Mouse (Mus musculus) hindbrain, postnatal 0 days (tissue): Measurements from ENCODE around the gene A930004D18Rik. TPM values are rescaled to one million over a fixed set of nuclear protein-coding genes. Genes with fewer than 3 reads are reported as not detected.
"Not testable (repeated sequence)": the region's sequence is repeated elsewhere in the genome, so short reads cannot be mapped to it uniquely, and the experiment has no call there.

ENCODE experiments used
- ATAC-seq: fragments of 200-750 bp; cut with Nextera tagmentation; 2 replicates; pipeline ENCODE4 v1.8.0; 2017; ENCODE audit warnings: mild to moderate bottlenecking, moderate TSS enrichment, moderate library complexity
- DNase-seq: peaks from one replicate; pipeline ENCODE4 v3.0.0-alpha.2; 2015; ENCODE audit warnings: low spot score
- H3K27ac ChIP-seq: fragments of 300-500 bp; sonication (generic); 2 replicates; pipeline ENCODE4 v1.5.1; 2014; ENCODE audit warnings: mild to moderate bottlenecking
- H3K27me3 ChIP-seq: fragments of 300-500 bp; sonication (generic); 2 replicates; pipeline ENCODE4 v1.6.1; 2014; ENCODE audit warnings: low read length, mixed read lengths; ENCODE audit not compliant: insufficient read depth
- H3K36me3 ChIP-seq: fragments of 300-500 bp; sonication (generic); 2 replicates; pipeline ENCODE4 v1.6.1; 2014; ENCODE audit warnings: low read length, mixed read lengths; ENCODE audit not compliant: insufficient read depth
- H3K4me1 ChIP-seq: fragments of 300-500 bp; sonication (generic); 2 replicates; pipeline ENCODE4 v1.6.1; 2014; ENCODE audit warnings: antibody characterized with exemption, low read length, mixed read lengths; ENCODE audit not compliant: insufficient read depth
- H3K4me2 ChIP-seq: fragments of 300-500 bp; sonication (generic); 2 replicates; pipeline ENCODE4 v1.6.1; 2014; ENCODE audit warnings: low read depth, mild to moderate bottlenecking, low read length, moderate library complexity, mixed read lengths
- H3K4me3 ChIP-seq: fragments of 300-500 bp; sonication (generic); 2 replicates; pipeline ENCODE4 v1.5.1; 2014; ENCODE audit warnings: low read length
- H3K9ac ChIP-seq: fragments of 300-500 bp; sonication (generic); replicated peaks from 2 replicates; pipeline ENCODE4 v1.6.1; 2014; ENCODE audit warnings: mild to moderate bottlenecking, low read length, moderate library complexity, mixed read lengths
- H3K9me3 ChIP-seq: fragments of 300-500 bp; sonication (generic); 2 replicates; pipeline ENCODE4 v1.6.1; 2016; ENCODE audit warnings: low read length, mixed read lengths
- CTCF ChIP-seq: IDR thresholded peaks from 2 replicates; pipeline ENCODE4 v1.5.1; 2016; ENCODE audit warnings: antibody characterized with exemption, control low read depth, low read depth
- WGBS: fragments of 180-500 bp; shearing (Covaris S2); extraction: QIAGEN DNeasy Blood & Tissue Kit; methylation state at CpG from one replicate; pipeline ENCODE4 v1.1.7; 2014; 5-methylcytosine and 5-hydroxymethylcytosine counted together
- microRNA-seq, 2 experiments: library from miRNA; unstranded; fragments of <30 nt; microRNA quantifications; one replicate each; pipeline ENCODE4; 2016
- polyA plus RNA-seq: library from polyadenylated mRNA; unstranded; fragments of >200 nt; fragmentation: Nextera tagmentation; extraction: Ambion mirVana; gene quantifications from 2 replicates; pipeline ENCODE4 v1.2.1, GENCODE M21; 2015
- total RNA-seq: library from RNA; depleted of rRNA; stranded (reverse); fragments of >200 nt; gene quantifications from 2 replicates; pipeline ENCODE4 v1.2.3, GENCODE M21; 2014; rRNA removed

Gene A930004D18Rik
- total and polyA plus RNA-seq, 2 experiments from 2014 or later = 3.7 to 9.9 TPM

DNA sequence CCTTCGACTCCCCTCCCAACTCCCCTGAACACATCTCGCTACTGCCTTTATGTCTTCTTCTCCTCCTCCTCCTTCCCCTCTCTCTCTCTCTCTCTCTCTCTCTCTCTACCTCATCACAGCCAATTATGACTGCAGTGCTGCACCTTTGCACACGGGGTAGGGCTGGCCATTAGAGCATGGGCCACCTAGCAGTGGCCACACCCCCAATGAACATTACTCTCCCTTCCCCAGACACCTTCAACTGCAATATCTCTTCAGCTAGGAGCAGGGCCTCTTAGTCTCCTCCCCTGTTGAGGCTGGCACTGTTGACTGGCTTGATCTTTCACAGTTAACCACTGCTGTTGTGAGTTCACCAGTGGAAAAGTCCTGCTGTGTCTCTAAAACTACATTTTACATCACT lies 50.8 kb downstream of the A930004D18Rik start:
- H3K9ac ChIP-seq = no peak overlapping the region
- H3K4me1 ChIP-seq = no peaks in the 10 kb centered on the region
- no peaks in the 10 kb centered on the region for H3K27me3 ChIP-seq
- no peak overlapping the region for H3K4me3 ChIP-seq
- H3K27ac ChIP-seq = no peak overlapping the region
- H3K4me2 ChIP-seq = no peak overlapping the region
- no peaks in the 10 kb centered on the region for H3K9me3 ChIP-seq
- 90% methylated on average over 3 of the region's 3 CpGs for WGBS
- TF ChIP-seq CTCF = no peak
- ATAC-seq (no peak), DNase-seq (no peak)
- no peaks in the 10 kb centered on the region for H3K36me3 ChIP-seq

DNA sequence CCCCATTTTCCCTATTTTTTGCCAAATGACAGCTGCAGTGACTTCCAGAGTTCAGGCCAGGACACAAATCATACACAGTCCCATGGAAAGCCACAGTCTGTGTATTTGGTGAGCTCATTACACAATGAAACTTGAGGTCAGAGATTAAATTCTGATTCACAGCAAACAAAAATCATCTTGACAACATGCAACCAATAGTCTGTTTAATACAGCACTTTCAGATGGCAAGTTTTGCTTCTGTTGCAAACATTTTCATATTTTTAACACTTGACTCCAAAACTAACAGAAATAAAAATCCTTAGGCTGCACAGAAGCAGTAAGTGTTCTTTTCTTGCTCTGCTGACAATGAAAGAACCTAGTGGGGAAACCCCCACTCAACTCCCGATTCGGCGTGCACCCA lies 52.8 kb downstream of the A930004D18Rik start:
- ATAC-seq (no peak), DNase-seq (no peak)
- no peaks in the 10 kb centered on the region for H3K4me1 ChIP-seq
- no peak overlapping the region for H3K4me2 ChIP-seq
- H3K27ac ChIP-seq = no peak overlapping the region
- no peaks in the 10 kb centered on the region for H3K36me3 ChIP-seq
- no peak for TF ChIP-seq CTCF
- no peak overlapping the region for H3K9ac ChIP-seq
- WGBS = 96% methylated on average over 3 of the region's 3 CpGs
- no peaks in the 10 kb centered on the region for H3K9me3 ChIP-seq
- H3K27me3 ChIP-seq = no peaks in the 10 kb centered on the region
- H3K4me3 ChIP-seq = no peak overlapping the region

DNA sequence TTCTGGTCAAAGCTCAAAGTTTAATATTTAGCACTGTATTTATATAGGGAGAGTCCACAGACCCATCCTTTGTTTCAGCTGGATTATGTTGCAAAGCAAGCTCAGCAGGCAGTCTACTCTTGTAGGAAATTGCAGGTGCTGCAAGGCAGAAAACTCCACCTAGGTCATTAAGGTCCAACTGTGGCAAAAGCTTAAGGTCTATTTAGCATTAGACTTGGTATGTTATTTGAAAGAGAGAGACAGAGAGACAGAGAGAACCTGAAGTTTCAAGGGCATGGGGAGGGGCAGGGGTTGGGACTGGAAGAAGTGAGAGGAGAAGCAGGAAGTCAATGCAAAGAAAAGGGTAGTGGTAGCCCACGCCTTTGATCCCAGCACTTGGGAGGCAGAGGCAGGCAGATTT lies 54.8 kb downstream of the A930004D18Rik start:
- WGBS = 83% methylated on average over 1 of the region's 1 CpGs
- Histone ChIP-seq H3K27me3 (no peaks in the 10 kb centered on the region), H3K36me3 (no peaks in the 10 kb centered on the region), H3K4me2 (no peak overlapping the region), H3K27ac (no peak overlapping the region), H3K4me1 (no peaks in the 10 kb centered on the region), H3K9me3 (no peaks in the 10 kb centered on the region), H3K9ac (no peak overlapping the region), H3K4me3 (no peak overlapping the region)
- no peak for DNase-seq
- no peak for TF ChIP-seq CTCF
- ATAC-seq = no peak

DNA sequence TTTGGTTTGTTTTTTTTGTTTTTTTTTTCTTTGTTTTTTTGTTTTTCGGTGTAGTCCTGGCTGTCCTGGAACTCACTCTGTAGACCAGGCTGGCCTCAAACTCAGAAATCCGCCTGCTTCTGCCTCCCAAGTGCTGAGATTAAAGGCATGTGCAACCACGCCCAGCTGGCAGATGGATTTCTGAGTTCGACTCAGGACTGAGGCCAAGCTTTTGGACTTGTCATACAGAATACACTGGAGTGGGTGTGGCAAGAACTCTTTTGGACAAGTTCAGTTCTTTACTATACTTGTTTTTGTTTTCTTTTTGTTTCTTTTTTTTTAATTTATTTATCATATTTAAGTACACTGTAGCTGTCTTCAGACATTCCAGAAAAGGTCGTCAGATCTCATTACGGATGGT lies 58.8 kb downstream of the A930004D18Rik start:
- no peak for TF ChIP-seq CTCF
- Histone ChIP-seq H3K36me3 (no peaks in the 10 kb centered on the region), H3K27ac (no peak overlapping the region), H3K27me3 (no peaks in the 10 kb centered on the region), H3K4me1 (no peaks in the 10 kb centered on the region), H3K4me2 (no peak overlapping the region), H3K9ac (no peak overlapping the region), H3K9me3 (no peaks in the 10 kb centered on the region), H3K4me3 (no peak overlapping the region)
- ATAC-seq = no peak
- 95% methylated on average over 6 of the region's 6 CpGs for WGBS
- DNase-seq = no peak

DNA sequence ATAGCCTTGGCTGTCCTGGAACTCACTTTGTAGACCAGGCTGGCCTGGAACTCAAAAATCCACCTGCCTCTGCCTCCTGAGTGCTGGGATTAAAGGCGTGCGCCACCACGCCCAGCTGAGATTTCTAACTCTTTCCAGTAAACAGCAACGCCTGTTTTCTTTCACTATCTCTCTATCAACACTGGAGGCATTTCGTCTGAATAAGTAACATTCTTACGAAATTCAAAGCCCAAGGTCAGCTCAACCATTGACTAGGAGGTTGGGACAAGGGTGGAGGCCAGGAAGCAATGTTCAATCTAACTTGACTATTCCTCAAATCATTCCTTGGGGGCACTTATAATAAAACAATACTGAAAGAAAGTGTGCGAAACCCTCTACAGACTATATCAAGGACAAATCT lies 59.3 kb downstream of the A930004D18Rik start:
- not testable (repeated sequence) for H3K36me3 ChIP-seq, H3K9me3 ChIP-seq, H3K4me2 ChIP-seq, H3K27me3 ChIP-seq, ATAC-seq, H3K9ac ChIP-seq, H3K4me3 ChIP-seq, H3K27ac ChIP-seq, DNase-seq, H3K4me1 ChIP-seq
- WGBS = 92% methylated on average over 7 of the region's 7 CpGs

DNA sequence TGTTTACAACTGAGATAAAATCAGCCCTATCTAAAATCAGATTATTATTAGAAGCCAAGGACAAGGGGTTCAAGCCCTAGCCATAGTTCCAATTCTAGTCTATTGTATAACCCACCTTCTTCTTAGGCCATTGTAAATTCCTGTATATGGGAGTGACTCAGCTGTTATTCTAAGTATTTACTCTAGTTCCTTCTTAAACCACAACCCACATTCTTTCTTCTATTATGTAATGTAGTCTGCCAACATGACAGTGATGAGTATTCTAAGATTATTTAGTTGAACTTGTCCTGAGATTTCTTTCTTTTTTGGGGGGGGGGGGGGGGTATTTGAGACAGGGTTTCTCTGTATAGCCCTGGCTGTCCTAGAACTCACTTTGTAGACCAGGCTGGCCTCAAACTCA lies 59.9 kb downstream of the A930004D18Rik start:
- not testable (repeated sequence) for H3K4me2 ChIP-seq, ATAC-seq, DNase-seq, H3K9ac ChIP-seq, H3K4me1 ChIP-seq, H3K36me3 ChIP-seq, H3K9me3 ChIP-seq, H3K4me3 ChIP-seq, H3K27me3 ChIP-seq, H3K27ac ChIP-seq

DNA sequence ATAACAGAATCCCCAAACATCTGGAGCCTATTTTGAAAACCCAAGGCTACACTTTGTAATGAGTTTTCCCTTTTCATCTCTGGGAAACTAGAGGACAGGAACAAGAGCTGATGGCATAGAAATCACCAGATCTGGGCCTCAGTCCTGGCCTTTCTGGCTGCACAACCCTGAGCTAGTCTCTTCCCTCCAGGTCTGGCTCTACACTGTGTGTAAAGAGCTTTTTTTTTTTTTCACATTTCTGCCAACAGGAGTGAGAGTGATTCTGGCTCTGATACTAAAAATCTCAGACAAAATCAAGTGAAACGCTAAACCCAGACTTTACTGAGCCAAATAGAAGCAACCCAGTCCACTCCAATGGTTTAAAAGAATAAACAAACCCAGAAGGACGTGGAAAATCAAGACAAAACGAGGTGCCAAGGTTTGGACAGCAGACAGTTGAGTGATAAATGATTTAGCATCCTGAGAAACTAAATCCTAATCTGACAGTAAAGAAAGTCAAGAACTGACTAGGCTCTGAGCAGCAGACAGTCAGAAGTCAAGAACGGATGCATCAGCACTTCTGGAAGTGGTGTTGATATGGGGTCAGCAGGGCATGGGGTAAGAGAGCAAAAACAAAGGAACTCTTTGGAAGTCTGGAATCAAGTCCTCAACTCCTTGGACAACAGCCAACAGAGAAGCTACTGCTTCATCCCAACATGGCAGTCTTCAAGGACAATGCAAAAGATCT lies 61.8 kb downstream of the A930004D18Rik start:
- ATAC-seq (no peak), DNase-seq (no peak)
- Histone ChIP-seq H3K27me3 (no peaks in the 10 kb centered on the region), H3K4me1 (no peaks in the 10 kb centered on the region), H3K27ac (no peak overlapping the region), H3K9me3 (no peaks in the 10 kb centered on the region), H3K36me3 (no peaks in the 10 kb centered on the region), H3K4me2 (no peak overlapping the region), H3K4me3 (no peak overlapping the region), H3K9ac (no peak overlapping the region)
- no peak for TF ChIP-seq CTCF
- WGBS = 47% methylated on average over 4 of the region's 4 CpGs

Small RNAs within 50 kb of the gene (microRNA-seq; reads per million reads assigned to microRNA genes)
- 1.9 to 3.6 reads per million in 2 experiments for gene Mir7655

Other genes starting within 250 kb of the A930004D18Rik start
- not detected in 2 replicates for gene H2al2a, start 40.8 kb downstream of the A930004D18Rik start, total RNA-seq
- not detected in 2 replicates for gene H2al2a, start 40.8 kb downstream of the A930004D18Rik start, polyA plus RNA-seq
- 14.1 and 22.7 TPM in 2 replicates for gene Skida1, start 11.3 kb upstream of the A930004D18Rik start, total RNA-seq
- gene Skida1, start 11.3 kb upstream of the A930004D18Rik start, polyA plus RNA-seq = 4.4 and 5.0 TPM in 2 replicates
- gene Mllt10, start 17.5 kb upstream of the A930004D18Rik start, total RNA-seq = 20.1 and 25.6 TPM in 2 replicates
- 30.0 and 34.6 TPM in 2 replicates for gene Mllt10, start 17.5 kb upstream of the A930004D18Rik start, polyA plus RNA-seq